Mouse (Mus musculus): ENCODE data around the gene Tulp2. TPM values are rescaled to one million over a fixed set of nuclear protein-coding genes. Genes with fewer than 3 reads are reported as not detected.
"Not testable (repeated sequence)": the region's sequence is repeated elsewhere in the genome, so short reads cannot be mapped to it uniquely, and the experiment has no call there.

Gene Tulp2
- polyA plus RNA-seq, 1 experiment from 2014 or later: 0.22 TPM

GRCm38 (mm10) chr7:45492951-45493350 lies 11.3 kb downstream of the Tulp2 start:
- H3K4me1 ChIP-seq: peaks cover 17% of the 10 kb centered on the region
- no peak overlapping the region for H3K27ac ChIP-seq
- no peak overlapping the region for H3K4me3 ChIP-seq
- H3K27me3 ChIP-seq: no peaks in the 10 kb centered on the region
- ATAC-seq: no peak
- no peak overlapping the region for H3K9ac ChIP-seq
- H3K4me2 ChIP-seq: no peak overlapping the region
- no peaks in the 10 kb centered on the region for H3K9me3 ChIP-seq (replicated peaks)
- WGBS: 94% methylated on average over 5 of the region's 5 CpGs
- H3K36me3 ChIP-seq (ENCODE audit: poor library complexity, severe bottlenecking): peaks cover 62% of the 10 kb centered on the region

GRCm38 (mm10) chr7:45494548-45494947 lies 12.9 kb downstream of the Tulp2 start:
- peaks cover 6% of the 10 kb centered on the region for H3K4me1 ChIP-seq
- H3K27ac ChIP-seq: no peak overlapping the region
- no peak overlapping the region for H3K9ac ChIP-seq
- H3K4me2 ChIP-seq: no peak overlapping the region
- no peak overlapping the region for H3K4me3 ChIP-seq
- H3K27me3 ChIP-seq: no peaks in the 10 kb centered on the region
- WGBS: 81% methylated on average over 9 of the region's 9 CpGs
- no peak for ATAC-seq
- H3K9me3 ChIP-seq (replicated peaks): no peaks in the 10 kb centered on the region
- H3K36me3 ChIP-seq (ENCODE audit: poor library complexity, severe bottlenecking): peaks cover 77% of the 10 kb centered on the region

DNA sequence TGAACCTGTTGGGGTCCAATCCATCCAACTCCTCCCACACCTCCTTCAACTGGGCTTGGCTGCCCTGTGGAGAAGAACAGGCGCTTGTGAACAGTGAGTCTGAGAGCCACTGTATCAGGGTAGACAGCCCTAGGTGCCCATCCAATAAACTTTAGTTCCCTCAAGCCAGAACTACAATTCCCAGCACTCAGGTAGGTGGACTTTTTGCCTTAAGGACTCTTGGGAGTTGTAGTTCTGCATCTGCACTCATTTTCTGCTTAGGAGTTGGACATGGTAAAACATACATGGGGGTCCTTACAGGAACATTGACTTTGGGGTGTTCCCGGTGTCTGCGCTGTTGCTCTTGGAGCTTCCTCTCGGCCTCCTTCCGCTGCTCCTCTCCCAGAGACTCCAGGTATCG lies 16.8 kb downstream of the Tulp2 start:
- Histone ChIP-seq H3K4me2 (no peak overlapping the region), H3K36me3 (ENCODE audit: poor library complexity, severe bottlenecking) (peaks cover 79% of the 10 kb centered on the region), H3K27ac (no peak overlapping the region), H3K4me1 (no peaks in the 10 kb centered on the region), H3K4me3 (no peak overlapping the region), H3K9ac (no peak overlapping the region), H3K9me3 (replicated peaks) (no peaks in the 10 kb centered on the region), H3K27me3 (no peaks in the 10 kb centered on the region)
- 98% methylated on average over 6 of the region's 6 CpGs for WGBS
- no peak for ATAC-seq

DNA sequence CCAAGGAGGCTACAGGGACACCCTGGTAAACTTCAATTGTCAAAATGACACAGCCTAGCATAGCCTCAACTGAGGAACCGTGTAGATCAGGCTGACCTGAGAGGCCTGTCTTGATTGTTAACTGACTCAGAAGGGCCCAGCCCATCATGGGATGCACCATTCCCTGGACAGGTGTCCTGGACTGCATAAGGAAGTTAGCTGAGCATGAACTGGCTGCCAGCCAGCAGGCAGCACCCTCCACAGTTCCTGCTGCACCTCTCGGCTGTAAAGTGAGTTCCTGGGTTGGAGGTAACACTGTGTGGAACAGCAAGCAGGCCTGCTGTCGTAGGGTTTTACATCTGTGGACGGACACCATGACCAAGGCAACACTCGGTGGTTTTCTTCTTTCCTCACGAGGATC lies 25.9 kb downstream of the Tulp2 start:
- Histone ChIP-seq H3K4me2 (no peak overlapping the region), H3K27ac (no peak overlapping the region), H3K4me1 (peaks cover 15% of the 10 kb centered on the region), H3K27me3 (no peaks in the 10 kb centered on the region), H3K36me3 (ENCODE audit: poor library complexity, severe bottlenecking) (peaks cover 29% of the 10 kb centered on the region), H3K9ac (no peak overlapping the region), H3K4me3 (no peak overlapping the region), H3K9me3 (replicated peaks) (no peaks in the 10 kb centered on the region)
- 95% methylated on average over 6 of the region's 6 CpGs for WGBS
- no peak for ATAC-seq

GRCm38 (mm10) chr7:45508561-45508960 lies 26.9 kb downstream of the Tulp2 start:
- Histone ChIP-seq H3K9ac (0 out of 2 replicates have a peak overlapping the region, but pooled peaks have one; percentile 88), H3K9me3 (replicated peaks) (no peaks in the 10 kb centered on the region), H3K27me3 (no peaks in the 10 kb centered on the region), H3K4me2 (peak overlapping the region; percentile 88; the same call in 1 of the 2 replicates), H3K4me1 (peaks cover 15% of the 10 kb centered on the region), H3K27ac (no peak overlapping the region), H3K4me3 (peak overlapping the region; percentile 72; the same call in 1 of the 2 replicates), H3K36me3 (ENCODE audit: poor library complexity, severe bottlenecking) (peaks cover 24% of the 10 kb centered on the region)
- WGBS: 89% methylated on average over 6 of the region's 6 CpGs
- ATAC-seq: no peak

DNA sequence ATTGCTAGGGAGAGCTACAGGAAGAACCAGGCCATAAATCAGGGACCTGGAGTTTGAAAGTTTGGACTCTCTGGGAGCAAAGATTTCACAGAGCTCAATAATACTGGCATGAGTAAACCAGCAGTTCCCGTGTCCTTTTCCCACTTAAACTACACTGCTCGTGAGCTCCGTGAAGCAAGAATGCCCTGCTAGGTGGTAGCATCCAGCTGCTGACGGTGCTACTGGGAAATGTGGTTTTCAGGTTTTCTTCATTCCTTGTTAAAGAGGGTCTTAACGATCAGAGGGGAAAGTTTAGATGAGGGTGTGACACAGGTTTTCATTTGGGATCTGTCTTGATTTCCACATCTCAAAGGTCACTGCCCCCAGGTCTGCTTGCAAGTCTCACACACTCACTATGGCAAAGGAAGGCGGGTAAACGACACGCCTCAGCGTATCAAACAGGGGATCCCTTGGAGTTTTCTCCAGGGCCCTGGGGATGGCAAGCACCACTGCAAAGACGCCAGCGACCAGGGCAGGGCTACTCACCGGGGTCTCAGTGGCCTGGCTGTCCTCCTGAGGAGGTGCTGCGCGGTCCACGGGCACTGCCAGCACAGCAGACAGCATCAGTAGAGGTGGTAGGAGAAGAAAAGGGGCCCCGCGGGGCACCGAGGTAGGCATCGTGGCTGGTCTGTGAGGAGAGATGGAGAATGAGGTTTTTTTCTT lies 27.7 kb downstream of the Tulp2 start:
- no peaks in the 10 kb centered on the region for H3K9me3 ChIP-seq (replicated peaks)
- no peak overlapping the region for H3K27ac ChIP-seq
- peak; percentile 16; the same call in 1 of the 2 replicates for ATAC-seq
- peak overlapping the region; percentile 88 for H3K9ac ChIP-seq
- H3K36me3 ChIP-seq (ENCODE audit: poor library complexity, severe bottlenecking): peaks cover 23% of the 10 kb centered on the region
- WGBS: 42% methylated on average over 19 of the region's 19 CpGs
- peak overlapping the region; percentile 72 for H3K4me3 ChIP-seq
- H3K4me1 ChIP-seq: peaks cover 15% of the 10 kb centered on the region
- H3K27me3 ChIP-seq: no peaks in the 10 kb centered on the region
- H3K4me2 ChIP-seq: peak overlapping the region; percentile 88

GRCm38 (mm10) chr7:45509912-45510787 lies 28.5 kb downstream of the Tulp2 start, which contains the start of gene Nucb1:
Gene Nucb1, minus strand, starts transcription at chr7:45510406.
- Histone ChIP-seq H3K4me2 (peak within 1 kb of the TSS; percentile 88), H3K27me3 (no peaks in the 10 kb centered on the region), H3K27ac (peak within 1 kb of the TSS; percentile 68), H3K36me3 (ENCODE audit: poor library complexity, severe bottlenecking) (peaks cover 17% of the 10 kb centered on the region), H3K9me3 (replicated peaks) (no peaks in the 10 kb centered on the region), H3K9ac (peak within 1 kb of the TSS; percentile 88), H3K4me3 (peak within 1 kb of the TSS; percentile 72), H3K4me1 (peaks cover 15% of the 10 kb centered on the region)
- peak; percentile 94 for ATAC-seq
- WGBS: under 1% methylated on average over 44 of the region's 44 CpGs

GRCm38 (mm10) chr7:45514411-45514810 lies 32.7 kb downstream of the Tulp2 start:
- H3K27me3 ChIP-seq: no peaks in the 10 kb centered on the region
- no peak overlapping the region for H3K27ac ChIP-seq
- no peak overlapping the region for H3K9ac ChIP-seq
- H3K9me3 ChIP-seq (replicated peaks): no peaks in the 10 kb centered on the region
- ATAC-seq: no peak
- no peaks in the 10 kb centered on the region for H3K36me3 ChIP-seq (ENCODE audit: poor library complexity, severe bottlenecking)
- no peak overlapping the region for H3K4me3 ChIP-seq
- H3K4me2 ChIP-seq: no peak overlapping the region
- 86% methylated on average over 7 of the region's 7 CpGs for WGBS
- H3K4me1 ChIP-seq: peaks cover 3% of the 10 kb centered on the region

DNA sequence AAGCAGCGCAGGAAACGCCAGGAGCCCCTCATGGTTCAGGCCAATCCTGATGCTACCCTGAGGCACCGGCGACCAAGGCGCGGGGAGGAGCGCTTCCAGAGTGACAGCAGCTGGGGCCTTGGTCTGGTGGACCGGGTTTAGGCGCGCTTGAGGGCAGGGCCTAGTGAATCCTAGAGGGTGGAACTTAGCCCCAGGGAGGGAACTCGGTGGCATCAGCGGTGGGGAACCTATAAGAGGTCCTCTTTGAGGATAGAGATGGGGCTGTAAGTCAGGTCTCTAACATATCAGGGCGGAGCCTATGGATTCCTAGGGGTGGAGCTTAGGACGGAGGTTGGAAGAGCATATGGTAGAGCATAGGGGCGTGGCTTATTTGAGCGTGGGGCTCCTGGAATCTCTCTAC lies 33.8 kb downstream of the Tulp2 start:
- no peaks in the 10 kb centered on the region for H3K9me3 ChIP-seq (replicated peaks)
- H3K27me3 ChIP-seq: no peaks in the 10 kb centered on the region
- no peak overlapping the region for H3K4me2 ChIP-seq
- H3K9ac ChIP-seq: no peak overlapping the region
- H3K4me3 ChIP-seq: no peak overlapping the region
- no peak for ATAC-seq
- H3K27ac ChIP-seq: no peak overlapping the region
- H3K4me1 ChIP-seq: no peaks in the 10 kb centered on the region
- no peaks in the 10 kb centered on the region for H3K36me3 ChIP-seq (ENCODE audit: poor library complexity, severe bottlenecking)
- 28% methylated on average over 16 of the region's 16 CpGs for WGBS

DNA sequence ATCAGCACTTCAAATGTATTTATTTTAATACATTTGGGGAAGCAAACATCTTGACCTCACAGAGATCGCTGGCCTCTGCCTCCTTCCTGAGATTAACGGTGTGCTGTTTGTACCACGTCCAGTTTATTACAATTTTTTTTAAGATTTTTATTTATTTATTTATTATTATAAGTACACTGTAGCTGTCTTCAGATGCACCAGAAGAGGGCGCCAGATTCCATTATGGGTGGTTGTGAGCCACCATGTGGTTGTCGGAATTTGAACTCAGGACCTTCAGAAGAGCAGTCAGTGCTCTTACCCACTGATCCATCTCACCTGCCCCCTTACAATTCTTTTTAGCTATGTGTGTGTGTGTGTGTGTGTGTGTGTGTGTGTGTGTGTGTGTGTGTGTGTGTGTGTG lies 35.2 kb downstream of the Tulp2 start:
- not testable (repeated sequence) for H3K4me3 ChIP-seq; H3K36me3 ChIP-seq (ENCODE audit: poor library complexity, severe bottlenecking); H3K27me3 ChIP-seq; H3K4me1 ChIP-seq; H3K27ac ChIP-seq; H3K9me3 ChIP-seq (replicated peaks); H3K9ac ChIP-seq; ATAC-seq; H3K4me2 ChIP-seq
- WGBS: 74% methylated on average over 5 of the region's 5 CpGs

DNA sequence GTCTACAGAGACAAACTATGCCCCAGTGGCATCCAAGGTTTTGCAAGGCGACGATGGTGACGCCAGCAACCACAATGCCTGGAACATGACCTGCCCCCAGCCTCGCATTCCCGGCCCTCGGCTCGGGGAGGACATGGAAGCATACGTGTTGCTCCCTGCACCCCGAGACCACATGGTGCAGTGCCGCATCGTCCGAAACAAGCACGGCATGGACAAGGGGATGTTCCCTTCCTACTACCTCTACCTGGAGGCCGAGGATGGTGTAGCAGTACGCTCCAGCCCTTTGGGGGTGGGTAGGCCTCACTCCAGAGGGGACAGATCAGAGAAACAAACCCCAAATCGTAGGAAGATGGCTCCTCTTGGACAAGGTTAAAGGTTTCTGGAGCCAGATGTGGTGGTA lies 36.9 kb downstream of the Tulp2 start:
- H3K36me3 ChIP-seq (ENCODE audit: poor library complexity, severe bottlenecking): no peaks in the 10 kb centered on the region
- 91% methylated on average over 16 of the region's 16 CpGs for WGBS
- no peak overlapping the region for H3K4me3 ChIP-seq
- no peaks in the 10 kb centered on the region for H3K9me3 ChIP-seq (replicated peaks)
- H3K4me2 ChIP-seq: no peak overlapping the region
- peaks cover 14% of the 10 kb centered on the region for H3K4me1 ChIP-seq
- H3K27me3 ChIP-seq: no peaks in the 10 kb centered on the region
- no peak overlapping the region for H3K9ac ChIP-seq
- no peak overlapping the region for H3K27ac ChIP-seq
- no peak for ATAC-seq

GRCm38 (mm10) chr7:45519345-45520120 lies 37.9 kb downstream of the Tulp2 start:
- Histone ChIP-seq H3K4me3 (no peak overlapping the region), H3K36me3 (ENCODE audit: poor library complexity, severe bottlenecking) (peaks cover 3% of the 10 kb centered on the region; the same call in 1 of the 2 replicates), H3K4me2 (no peak overlapping the region), H3K27me3 (no peaks in the 10 kb centered on the region), H3K9ac (no peak overlapping the region), H3K4me1 (peaks cover 20% of the 10 kb centered on the region), H3K9me3 (replicated peaks) (no peaks in the 10 kb centered on the region), H3K27ac (no peak overlapping the region)
- ATAC-seq: no peak
- 83% methylated on average over 8 of the region's 8 CpGs for WGBS

Data from forebrain, embryonic 13.5 days (tissue).